Mouse (Mus musculus) liver, embryonic 11.5 days (tissue): ENCODE measurements at regions not wholly inside any gene's neighbourhood (a gene's known extent, or its start where the extent isn't known, plus 50 kb on each side); places are given as distances from the start of the nearest gene placed in this dataset.

ENCODE experiments used
- ATAC-seq: fragments of 200-750 bp; cut with Nextera tagmentation; replicated peaks from 2 replicates; pipeline ENCODE4 v1.8.0; 2017; ENCODE audit warnings: moderate number of reproducible peaks, mild to moderate bottlenecking, moderate TSS enrichment, moderate library complexity; ENCODE audit not compliant: low FRiP score
- DNase-seq: peaks from one replicate; pipeline ENCODE4 v3.0.0-alpha.2; 2017; ENCODE audit warnings: low spot score
- H3K27ac ChIP-seq: fragments of 300-500 bp; sonication (generic); 2 replicates; pipeline ENCODE4 v1.5.1; 2014; ENCODE audit warnings: mild to moderate bottlenecking, low read depth, low read length, control low read depth
- H3K27me3 ChIP-seq: fragments of 300-500 bp; sonication (generic); replicated peaks from 2 replicates; pipeline ENCODE4 v1.6.1; 2014; ENCODE audit warnings: low read length, mixed read lengths; ENCODE audit not compliant: control insufficient read depth, insufficient read depth
- H3K36me3 ChIP-seq: fragments of 300-500 bp; sonication (generic); 2 replicates; pipeline ENCODE4 v1.6.1; 2014; ENCODE audit warnings: mild to moderate bottlenecking, low read length, moderate library complexity, mixed read lengths; ENCODE audit not compliant: control insufficient read depth, insufficient read depth
- H3K4me1 ChIP-seq: fragments of 300-500 bp; sonication (generic); replicated peaks from 2 replicates; pipeline ENCODE4 v1.6.1; 2014; ENCODE audit warnings: low read length, mixed read lengths; ENCODE audit not compliant: control insufficient read depth, insufficient read depth
- H3K4me2 ChIP-seq: fragments of 300-500 bp; sonication (generic); 2 replicates; pipeline ENCODE4 v1.6.1; 2014; ENCODE audit warnings: mild to moderate bottlenecking, control low read depth, moderate library complexity
- H3K4me3 ChIP-seq: fragments of 300-500 bp; sonication (generic); 2 replicates; pipeline ENCODE4 v1.5.1; 2014; ENCODE audit warnings: low read depth, low read length, control low read depth
- H3K9ac ChIP-seq: fragments of 300-500 bp; sonication (generic); 2 replicates; pipeline ENCODE4 v1.6.1; 2014; ENCODE audit warnings: low read depth, low read length, control low read depth
- H3K9me3 ChIP-seq: fragments of 300-500 bp; sonication (generic); 2 replicates; pipeline ENCODE4 v1.6.1; 2016; ENCODE audit warnings: low read length, inconsistent platforms, mixed read lengths; ENCODE audit not compliant: control insufficient read depth
- WGBS: fragments of 180-500 bp; shearing (Covaris S2); extraction: QIAGEN DNeasy Blood & Tissue Kit; methylation state at CpG from one replicate; pipeline ENCODE4 v1.1.7; 2014; 5-methylcytosine and 5-hydroxymethylcytosine counted together

- Histone ChIP-seq H3K4me2 (no peak overlapping the region), H3K27ac (no peak overlapping the region), H3K4me3 (no peak overlapping the region), H3K9ac (no peak overlapping the region), H3K27me3 (no peaks in the 10 kb centered on the region), H3K4me1 (no peaks in the 10 kb centered on the region), H3K36me3 (no peaks in the 10 kb centered on the region), H3K9me3 (no peaks in the 10 kb centered on the region)
- DNase-seq (no peak), ATAC-seq (no peak)
Observed at GRCm38 (mm10) chr13:90310482-90310881, 221.1 kb upstream of the Xrcc4 start.

DNA sequence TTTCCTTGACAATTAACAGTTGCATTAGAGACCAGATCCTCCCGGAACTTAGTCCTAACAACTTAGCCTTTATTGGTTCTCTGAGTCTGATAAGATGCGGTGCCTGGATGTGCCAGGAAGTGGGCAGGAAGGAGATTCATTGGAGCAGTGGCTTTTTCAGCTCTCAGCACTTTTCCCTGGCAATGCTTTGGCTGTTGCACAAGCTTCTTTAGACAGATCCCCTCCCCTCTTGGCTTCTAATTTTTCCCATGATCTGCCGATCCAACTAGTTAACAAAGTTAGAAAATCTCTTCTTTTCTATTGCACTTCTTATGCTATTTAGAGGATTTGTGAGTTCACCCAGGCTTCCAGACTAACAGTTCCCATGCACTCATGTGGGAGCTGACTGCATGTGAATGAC lies 211.1 kb upstream of the Xrcc4 start:
- Histone ChIP-seq H3K36me3 (no peaks in the 10 kb centered on the region), H3K27ac (no peak overlapping the region), H3K9ac (no peak overlapping the region), H3K4me2 (no peak overlapping the region), H3K27me3 (no peaks in the 10 kb centered on the region), H3K4me1 (no peaks in the 10 kb centered on the region), H3K4me3 (no peak overlapping the region), H3K9me3 (no peaks in the 10 kb centered on the region)
- ATAC-seq (no peak), DNase-seq (no peak)
- WGBS = 59% methylated on average over 3 of the region's 3 CpGs

- Histone ChIP-seq H3K36me3 (no peaks in the 10 kb centered on the region), H3K9me3 (no peaks in the 10 kb centered on the region), H3K4me2 (no peak overlapping the region), H3K9ac (no peak overlapping the region), H3K27me3 (no peaks in the 10 kb centered on the region), H3K4me1 (no peaks in the 10 kb centered on the region), H3K27ac (no peak overlapping the region), H3K4me3 (no peak overlapping the region)
- WGBS = 76% methylated on average over 5 of the region's 5 CpGs
- DNase-seq (no peak), ATAC-seq (no peak)
Observed at GRCm38 (mm10) chr13:90294648-90295007, 205.2 kb upstream of the Xrcc4 start.

GRCm38 (mm10) chr13:90293697-90294647 lies 204.6 kb upstream of the Xrcc4 start:
- H3K4me3 ChIP-seq = no peak overlapping the region
- no peak overlapping the region for H3K9ac ChIP-seq
- H3K9me3 ChIP-seq = no peaks in the 10 kb centered on the region
- DNase-seq = no peak
- H3K4me2 ChIP-seq = no peak overlapping the region
- no peaks in the 10 kb centered on the region for H3K36me3 ChIP-seq
- 76% methylated on average over 10 of the region's 10 CpGs for WGBS
- H3K27me3 ChIP-seq = no peaks in the 10 kb centered on the region
- no peak overlapping the region for H3K27ac ChIP-seq
- no peak for ATAC-seq
- no peaks in the 10 kb centered on the region for H3K4me1 ChIP-seq

DNA sequence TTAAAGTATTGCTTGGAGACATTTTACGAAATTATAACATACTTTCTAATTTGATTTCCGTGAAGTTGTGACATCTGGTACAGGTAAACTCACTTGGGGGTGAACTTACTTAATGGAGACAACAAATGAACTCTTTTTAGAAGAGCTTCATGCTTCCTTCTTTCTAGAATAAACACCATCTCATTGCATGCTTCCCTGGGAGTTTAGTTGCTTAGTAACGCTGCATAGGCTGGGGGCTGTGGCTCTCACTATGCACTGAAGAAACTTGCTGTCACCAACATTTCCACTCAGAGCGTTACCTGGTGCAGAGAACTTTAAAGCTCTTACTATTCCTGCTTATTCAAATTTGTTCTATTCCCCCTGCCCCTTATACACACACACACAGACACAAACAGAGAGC lies 203.5 kb upstream of the Xrcc4 start:
- 75% methylated on average over 4 of the region's 4 CpGs for WGBS
- H3K9ac ChIP-seq = no peak overlapping the region
- no peaks in the 10 kb centered on the region for H3K9me3 ChIP-seq
- H3K4me1 ChIP-seq = no peaks in the 10 kb centered on the region
- H3K27me3 ChIP-seq = no peaks in the 10 kb centered on the region
- H3K27ac ChIP-seq = no peak overlapping the region
- ATAC-seq (no peak), DNase-seq (no peak)
- no peak overlapping the region for H3K4me2 ChIP-seq
- H3K36me3 ChIP-seq = no peaks in the 10 kb centered on the region
- H3K4me3 ChIP-seq = no peak overlapping the region

DNA sequence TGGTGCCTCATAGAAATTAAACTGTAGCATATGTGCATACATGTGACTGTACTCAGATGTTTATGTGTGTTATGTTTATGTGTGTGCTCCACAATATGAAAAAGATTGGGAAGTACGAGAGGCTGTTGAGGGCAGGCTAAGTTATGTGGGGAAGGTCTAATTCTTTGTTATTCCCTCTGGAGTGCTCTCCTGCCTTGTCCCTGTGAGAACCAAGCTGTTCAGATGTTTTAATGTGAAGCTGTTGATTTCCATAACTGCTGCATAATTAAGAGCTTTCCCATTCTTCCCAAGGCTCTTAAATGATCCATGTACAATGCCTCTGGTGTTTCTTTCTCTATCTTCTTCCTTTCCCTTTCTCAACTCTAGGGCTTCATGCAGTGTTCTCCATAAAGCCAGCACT lies 202.7 kb upstream of the Xrcc4 start:
- Histone ChIP-seq H3K36me3 (no peaks in the 10 kb centered on the region), H3K4me1 (no peaks in the 10 kb centered on the region), H3K9me3 (no peaks in the 10 kb centered on the region), H3K27me3 (no peaks in the 10 kb centered on the region), H3K4me3 (no peak overlapping the region), H3K4me2 (no peak overlapping the region), H3K9ac (no peak overlapping the region), H3K27ac (no peak overlapping the region)
- DNase-seq (no peak), ATAC-seq (no peak)
- WGBS = 76% methylated on average over 1 of the region's 1 CpGs

GRCm38 (mm10) chr13:90280976-90281375 lies 191.6 kb upstream of the Xrcc4 start:
- Histone ChIP-seq H3K36me3 (no peaks in the 10 kb centered on the region), H3K4me2 (no peak overlapping the region), H3K4me1 (no peaks in the 10 kb centered on the region), H3K27ac (no peak overlapping the region), H3K4me3 (no peak overlapping the region), H3K27me3 (no peaks in the 10 kb centered on the region), H3K9me3 (no peaks in the 10 kb centered on the region; the same call in 1 of the 2 replicates), H3K9ac (no peak overlapping the region)
- DNase-seq (no peak), ATAC-seq (no peak)

GRCm38 (mm10) chr13:90279786-90280382 lies 190.5 kb upstream of the Xrcc4 start:
- H3K27me3 ChIP-seq = no peaks in the 10 kb centered on the region
- no peak overlapping the region for H3K4me2 ChIP-seq
- H3K9me3 ChIP-seq = no peaks in the 10 kb centered on the region; the same call in 1 of the 2 replicates
- 77% methylated on average over 3 of the region's 3 CpGs for WGBS
- no peak overlapping the region for H3K27ac ChIP-seq
- DNase-seq (no peak), ATAC-seq (no peak)
- H3K9ac ChIP-seq = no peak overlapping the region
- no peaks in the 10 kb centered on the region for H3K36me3 ChIP-seq
- H3K4me1 ChIP-seq = no peaks in the 10 kb centered on the region
- no peak overlapping the region for H3K4me3 ChIP-seq

DNA sequence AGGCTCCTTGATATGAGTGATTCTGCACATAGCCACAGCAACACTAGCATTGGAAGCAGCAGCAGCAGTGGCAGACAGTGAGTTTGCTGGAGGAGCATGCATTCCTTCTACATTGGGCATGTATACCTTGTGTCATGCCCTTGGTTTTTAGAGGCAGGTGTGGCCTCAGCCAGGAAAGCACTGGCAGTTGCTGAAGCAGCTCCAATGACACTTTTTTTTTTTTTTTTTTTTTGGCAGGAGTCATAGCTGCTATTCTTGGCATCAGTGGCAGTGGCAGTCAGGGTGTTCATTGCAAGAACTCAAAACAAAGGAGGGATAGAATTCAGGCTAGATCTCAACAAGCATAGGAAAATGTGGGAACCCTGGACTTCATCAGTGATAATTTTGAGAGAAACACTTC lies 189.9 kb upstream of the Xrcc4 start:
- H3K27me3 ChIP-seq = no peaks in the 10 kb centered on the region
- H3K4me1 ChIP-seq = no peaks in the 10 kb centered on the region
- DNase-seq (no peak), ATAC-seq (no peak)
- H3K4me2 ChIP-seq = no peak overlapping the region
- H3K36me3 ChIP-seq = no peaks in the 10 kb centered on the region
- no peaks in the 10 kb centered on the region; the same call in 1 of the 2 replicates for H3K9me3 ChIP-seq
- H3K9ac ChIP-seq = no peak overlapping the region
- H3K4me3 ChIP-seq = no peak overlapping the region
- H3K27ac ChIP-seq = no peak overlapping the region
